Mouse (Mus musculus) small intestine, adult 2 months (tissue): ENCODE measurements around the gene A130010J15Rik. TPM values are rescaled to one million over a fixed set of nuclear protein-coding genes. Genes with fewer than 3 reads are reported as not detected.

Source experiments
- H3K27ac ChIP-seq: fragments of 200-500 bp; 2 replicates; pipeline ENCODE4 v1.5.1; 2012; ENCODE audit warnings: low read depth, low read length, control low read depth, inconsistent platforms; ENCODE audit not compliant: insufficient read depth
- H3K27me3 ChIP-seq: fragments of 200-500 bp; 2 replicates; pipeline ENCODE4 v1.6.1; 2012; ENCODE audit warnings: mild to moderate bottlenecking, moderate library complexity, low read length, inconsistent platforms; ENCODE audit not compliant: control insufficient read depth, insufficient read depth
- H3K36me3 ChIP-seq: fragments of 200-500 bp; 2 replicates; pipeline ENCODE4 v1.6.1; 2012; ENCODE audit warnings: mild to moderate bottlenecking, low read length, control low read depth, inconsistent platforms; ENCODE audit not compliant: control insufficient read depth, insufficient read depth
- H3K4me1 ChIP-seq: fragments of 200-500 bp; 2 replicates; pipeline ENCODE4 v1.6.1; 2012; ENCODE audit warnings: low read length, inconsistent platforms, mixed read lengths; ENCODE audit not compliant: control insufficient read depth, insufficient read depth, insufficient read length
- H3K4me3 ChIP-seq: fragments of 200-500 bp; 2 replicates; pipeline ENCODE4 v1.5.1; 2012; ENCODE audit warnings: low read depth, mild to moderate bottlenecking, control low read depth, inconsistent platforms, low read length, moderate library complexity
- CTCF ChIP-seq: fragments of 200-500 bp; IDR thresholded peaks from 2 replicates; pipeline ENCODE4 v1.5.1; 2012; ENCODE audit warnings: low read depth, mild to moderate bottlenecking, control low read depth, inconsistent platforms, low read length, moderate library complexity, mixed read lengths; ENCODE audit not compliant: insufficient replicate concordance, insufficient read length; ENCODE audit errors: extremely low read depth
- POLR2A ChIP-seq: fragments of 200-500 bp; IDR thresholded peaks from 2 replicates; pipeline ENCODE4 v1.6.1; 2012; ENCODE audit warnings: low read depth, mild to moderate bottlenecking, control low read depth, inconsistent platforms, low read length, moderate library complexity
- WGBS: fragments of 180-500 bp; shearing (Covaris S2); methylation state at CpG from one replicate; pipeline ENCODE4 v1.1.7; 2018; 5-methylcytosine and 5-hydroxymethylcytosine counted together
- polyA plus RNA-seq: library from polyadenylated mRNA; depleted of rRNA; stranded (reverse); fragments of >200 nt; gene quantifications from 2 replicates; pipeline ENCODE4 v1.2.3, GENCODE M21; 2012

The A130010J15Rik gene
- polyA plus RNA-seq, 1 experiment = 2.0 TPM

DNA sequence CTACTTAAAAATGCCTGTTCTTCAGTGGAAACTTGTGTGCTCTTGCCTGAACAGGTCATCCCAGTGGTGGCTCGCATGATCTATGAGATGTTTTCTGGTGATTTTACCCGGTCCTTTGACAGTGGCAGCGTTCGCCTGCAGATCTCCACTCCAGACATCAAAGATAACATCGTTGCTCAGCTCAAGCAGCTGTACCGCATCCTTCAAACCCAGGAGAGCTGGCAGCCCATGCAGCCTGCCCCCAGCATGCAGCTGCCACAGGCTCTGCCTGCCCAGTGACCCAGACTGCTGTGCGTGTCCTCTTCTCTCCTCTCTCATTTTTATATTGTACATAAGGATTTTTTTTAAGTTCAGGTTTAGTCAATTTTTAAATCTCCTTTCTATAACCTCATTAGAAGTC is 1.4 kb downstream of the A130010J15Rik start:
- TF ChIP-seq POLR2A = no peak
- TF ChIP-seq CTCF = no peak
- 57% methylated on average over 7 of the region's 7 CpGs for WGBS
- Histone ChIP-seq H3K27ac (peak overlapping the region; percentile 66), H3K36me3 (peaks cover 43% of the 10 kb centered on the region), H3K4me1 (peaks cover 19% of the 10 kb centered on the region), H3K27me3 (no peaks in the 10 kb centered on the region), H3K4me3 (no peak overlapping the region)

DNA sequence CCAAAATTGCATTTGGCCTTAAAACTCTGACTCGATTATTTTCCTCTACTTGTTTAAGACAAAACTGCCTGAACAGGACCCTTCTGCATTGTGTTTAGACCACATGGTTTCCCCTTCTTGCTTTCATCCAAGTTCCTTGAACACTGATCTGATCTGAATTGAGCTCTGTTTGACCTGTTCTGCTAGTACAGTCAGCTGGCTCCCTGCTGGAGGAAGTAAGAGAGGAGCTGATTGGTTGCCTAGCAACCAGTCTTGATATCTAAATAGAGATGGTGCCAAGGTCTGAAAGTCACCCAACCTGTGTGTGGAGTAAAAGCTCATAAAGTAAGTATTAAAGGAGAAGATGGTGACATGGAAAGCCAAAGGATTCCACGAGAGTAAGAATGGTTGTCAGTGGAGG is 2.0 kb downstream of the A130010J15Rik start:
- H3K4me3 ChIP-seq = no peak overlapping the region
- WGBS = 18% methylated on average over 2 of the region's 2 CpGs
- peak overlapping the region; percentile 84 for H3K27ac ChIP-seq
- H3K4me1 ChIP-seq = peaks cover 22% of the 10 kb centered on the region
- peaks cover 43% of the 10 kb centered on the region for H3K36me3 ChIP-seq
- H3K27me3 ChIP-seq = no peaks in the 10 kb centered on the region
- TF ChIP-seq POLR2A (no peak), CTCF (no peak)

- TF ChIP-seq POLR2A (peak; percentile 91), CTCF (no peak)
- Histone ChIP-seq H3K4me1 (peaks cover 25% of the 10 kb centered on the region), H3K4me3 (peak overlapping the region; percentile 76), H3K27ac (peak overlapping the region; percentile 88), H3K36me3 (peaks cover 18% of the 10 kb centered on the region), H3K27me3 (no peaks in the 10 kb centered on the region)
- under 1% methylated on average over 48 of the region's 48 CpGs for WGBS
These were observed 5.4 kb downstream of the A130010J15Rik start for GRCm38 (mm10) chr1:193172991-193173809.

GRCm38 (mm10) chr1:193173810-193174129 is 5.9 kb downstream of the A130010J15Rik start:
- no peak for TF ChIP-seq CTCF
- TF ChIP-seq POLR2A = no peak
- Histone ChIP-seq H3K27me3 (no peaks in the 10 kb centered on the region), H3K36me3 (peaks cover 14% of the 10 kb centered on the region), H3K4me1 (peaks cover 27% of the 10 kb centered on the region), H3K27ac (peak overlapping the region; percentile 88), H3K4me3 (peak overlapping the region; percentile 76)
- 6% methylated on average over 9 of the region's 9 CpGs for WGBS

- H3K4me1 ChIP-seq = peaks cover 29% of the 10 kb centered on the region
- WGBS = 28% methylated on average over 13 of the region's 13 CpGs
- H3K4me3 ChIP-seq = peak overlapping the region; percentile 40
- H3K27ac ChIP-seq = peak overlapping the region; percentile 88
- TF ChIP-seq CTCF (no peak), POLR2A (no peak)
- no peaks in the 10 kb centered on the region for H3K27me3 ChIP-seq
- peaks cover 9% of the 10 kb centered on the region for H3K36me3 ChIP-seq
These were observed 6.4 kb downstream of the A130010J15Rik start for GRCm38 (mm10) chr1:193174143-193174733.

GRCm38 (mm10) chr1:193181104-193181503 is 13.3 kb downstream of the A130010J15Rik start:
- Histone ChIP-seq H3K36me3 (no peaks in the 10 kb centered on the region), H3K27ac (peak overlapping the region; percentile 95)
- 22% methylated on average over 3 of the region's 3 CpGs for WGBS

GRCm38 (mm10) chr1:193188257-193188656 is 20.4 kb downstream of the A130010J15Rik start:
- Histone ChIP-seq H3K4me1 (peaks cover 4% of the 10 kb centered on the region; the same call in 1 of the 2 replicates), H3K36me3 (no peaks in the 10 kb centered on the region; the same call in 1 of the 2 replicates), H3K27ac (no peak overlapping the region), H3K4me3 (no peak overlapping the region), H3K27me3 (no peaks in the 10 kb centered on the region)
- WGBS = 39% methylated on average over 6 of the region's 6 CpGs
- TF ChIP-seq POLR2A (no peak), CTCF (no peak)

More at GRCm38 (mm10) chr1:193181104-193181503, 13.3 kb downstream of the A130010J15Rik start:
- no peak for TF ChIP-seq CTCF
- no peak for TF ChIP-seq POLR2A
- Histone ChIP-seq H3K27me3 (no peaks in the 10 kb centered on the region), H3K4me1 (peaks cover 24% of the 10 kb centered on the region), H3K4me3 (no peak overlapping the region; the same call in 1 of the 2 replicates)
